Mouse (Mus musculus) thymus, postnatal 14 days (tissue): Measurements from ENCODE around the gene Tnrc6b.
A peak's percentile ranks its signal among the peaks of the same experiment; 100 is the strongest.
"Not testable (repeated sequence)": the region's sequence is repeated elsewhere in the genome, so short reads cannot be mapped to it uniquely, and the experiment has no call there.

Source experiments
- DNase-seq: peaks from one replicate; pipeline ENCODE4 v3.0.0; 2021

The Tnrc6b gene

DNA sequence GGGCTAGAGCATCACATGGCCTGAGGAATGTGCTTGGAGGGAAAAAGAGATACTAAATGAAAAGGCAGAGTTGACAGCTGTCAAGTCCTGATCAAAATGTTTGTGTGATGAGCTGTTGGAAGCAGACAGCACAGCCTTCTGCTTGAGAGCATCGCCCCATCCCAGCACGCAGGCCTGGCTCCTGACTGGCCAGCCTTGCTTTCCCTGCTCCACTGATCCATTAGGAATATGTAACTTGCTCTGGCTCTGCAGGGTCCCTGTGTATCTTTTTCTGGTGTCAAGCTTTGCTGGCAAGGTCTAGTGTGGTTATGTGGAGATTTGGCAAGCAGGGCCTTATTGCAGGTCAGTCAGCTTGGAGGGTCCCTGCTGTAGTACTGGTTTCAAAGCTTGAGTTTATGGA lies 148.3 kb downstream of the Tnrc6b start:
- DNase-seq, result no peak

DNA sequence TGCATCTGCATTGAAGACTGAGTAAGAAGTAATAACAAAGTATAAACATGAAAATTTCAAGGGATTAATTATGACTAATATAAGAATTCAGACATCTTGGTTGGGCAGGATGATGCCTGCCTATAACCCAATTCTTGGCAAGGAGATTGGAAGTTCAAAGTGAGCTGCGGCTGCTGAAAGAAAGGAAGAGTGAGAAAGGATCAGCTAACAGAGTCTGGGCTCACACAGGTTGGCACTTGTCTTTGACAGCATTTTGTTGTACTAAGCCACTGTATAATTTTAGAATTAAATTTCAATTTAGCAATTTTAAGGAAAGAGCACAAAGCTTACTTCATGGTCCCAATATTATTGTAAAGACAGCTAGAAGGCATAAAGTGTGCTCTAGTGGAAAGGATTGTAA lies 150.2 kb downstream of the Tnrc6b start:
- no peak for DNase-seq

GRCm38 (mm10) chr15:80862027-80862426 lies 150.9 kb downstream of the Tnrc6b start:
- DNase-seq, result no peak

DNA sequence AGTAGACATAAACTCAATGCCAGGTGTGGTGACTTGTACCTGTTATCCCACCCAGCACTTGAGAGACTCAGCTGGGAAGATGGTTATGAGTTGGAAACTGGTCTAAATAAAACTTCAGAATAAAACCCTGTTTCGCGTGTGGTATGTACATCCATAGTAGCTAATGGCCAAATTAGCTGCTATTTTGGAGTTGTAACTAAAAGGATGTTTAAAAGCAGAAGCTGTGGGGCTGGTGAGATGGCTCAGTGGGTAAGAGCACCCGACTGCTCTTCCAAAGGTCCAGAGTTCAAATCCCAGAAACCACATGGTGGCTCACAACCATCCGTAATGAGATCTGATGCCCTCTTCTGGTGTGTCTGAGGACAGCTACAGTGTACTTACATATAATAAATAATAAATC lies 157.5 kb downstream of the Tnrc6b start:
- DNase-seq, result not testable (repeated sequence)

DNA sequence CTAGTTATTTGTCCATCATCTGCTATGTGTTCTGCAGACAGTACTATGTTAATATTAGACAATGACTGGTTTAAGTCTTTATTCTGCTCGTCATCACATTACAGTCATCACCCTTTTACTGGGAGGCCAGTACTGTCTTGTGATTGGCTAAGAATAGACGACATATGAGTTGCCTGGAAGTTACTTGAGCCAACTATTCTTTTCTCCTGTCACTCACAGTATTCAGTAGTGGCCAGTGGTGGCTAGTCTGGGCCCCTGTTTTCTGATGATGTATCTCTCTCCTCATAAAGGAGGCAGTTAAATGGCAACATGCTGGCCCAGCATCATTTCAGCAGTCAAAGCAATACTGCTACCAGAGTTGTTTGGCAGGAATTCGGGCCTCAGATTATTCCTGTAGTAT lies 163.6 kb downstream of the Tnrc6b start:
- DNase-seq, result no peak

DNA sequence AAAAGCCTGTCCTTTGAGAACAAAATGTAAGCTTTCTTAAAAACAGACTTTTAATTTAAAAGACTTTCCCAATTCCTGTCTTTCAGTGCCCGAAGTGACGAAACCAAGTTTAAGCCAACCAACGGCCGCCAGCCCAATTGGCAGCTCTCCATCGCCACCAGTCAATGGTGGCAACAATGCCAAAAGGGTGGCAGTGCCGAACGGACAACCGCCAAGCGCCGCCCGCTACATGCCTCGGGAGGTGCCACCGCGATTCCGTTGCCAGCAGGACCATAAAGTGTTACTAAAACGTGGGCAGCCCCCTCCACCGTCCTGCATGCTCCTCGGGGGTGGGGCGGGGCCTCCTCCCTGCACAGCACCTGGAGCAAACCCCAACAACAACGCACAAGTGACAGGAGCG lies 165.1 kb downstream of the Tnrc6b start:
- DNase-seq, result no peak

GRCm38 (mm10) chr15:80884095-80884494 lies 173.0 kb downstream of the Tnrc6b start:
- no peak for DNase-seq

DNA sequence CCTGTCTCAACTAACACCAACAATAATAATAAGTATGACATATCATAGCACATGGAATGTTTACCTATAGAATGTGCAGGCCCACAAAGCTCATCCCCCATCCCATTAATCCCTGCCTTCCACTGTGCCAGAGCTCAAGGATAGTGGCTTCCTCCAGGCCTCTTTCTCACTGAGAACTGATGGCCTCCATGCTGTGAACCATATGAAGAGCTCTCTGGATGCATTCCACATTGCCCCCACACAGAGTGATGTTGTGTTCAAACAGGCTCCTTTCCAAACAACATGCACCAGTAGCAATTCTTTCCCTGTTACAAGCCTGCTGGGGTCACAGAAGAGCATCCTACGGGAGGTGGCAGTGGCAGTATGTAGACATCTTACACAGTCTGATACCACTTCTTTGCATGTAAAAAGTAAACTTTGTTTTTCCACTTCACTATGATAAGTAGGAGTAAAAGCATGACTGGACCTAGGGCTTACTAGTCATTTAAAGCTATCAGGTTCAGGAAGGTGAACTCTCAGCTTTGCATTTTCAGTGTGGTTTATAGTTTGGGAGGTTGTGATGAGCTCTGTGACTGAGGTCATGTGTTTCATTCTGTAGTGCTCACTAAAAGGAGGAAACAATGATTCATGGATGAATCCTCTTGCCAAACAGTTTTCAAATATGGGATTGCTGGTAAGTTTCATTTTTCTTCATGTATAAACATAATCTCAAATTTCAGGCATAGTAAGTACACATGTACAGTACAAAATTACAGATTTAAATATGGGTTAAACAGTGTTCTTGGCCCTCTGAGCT lies 175.4 kb downstream of the Tnrc6b start:
- DNase-seq, result no peak

DNA sequence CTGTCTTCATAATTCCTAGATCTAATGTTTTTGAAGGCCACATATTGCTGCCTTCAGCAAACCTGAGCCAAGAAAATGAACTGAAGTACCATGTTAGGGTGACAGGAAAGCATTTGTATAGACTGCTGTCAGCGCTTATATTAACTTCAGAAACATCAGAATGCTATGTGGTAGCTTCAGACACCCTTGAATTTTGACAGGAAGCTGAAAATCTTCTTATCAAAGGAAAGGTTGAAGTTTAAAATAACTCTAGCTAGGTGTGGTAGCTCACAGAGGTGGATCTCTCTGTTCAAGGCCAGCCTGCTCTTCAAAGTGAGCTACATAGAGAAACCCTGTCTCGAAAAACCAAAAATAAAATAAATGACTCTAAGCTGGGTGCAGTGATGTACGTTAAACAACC lies 181.2 kb downstream of the Tnrc6b start:
- no peak for DNase-seq

GRCm38 (mm10) chr15:80896741-80897140 lies 185.6 kb downstream of the Tnrc6b start:
- peak; percentile 55 for DNase-seq

DNA sequence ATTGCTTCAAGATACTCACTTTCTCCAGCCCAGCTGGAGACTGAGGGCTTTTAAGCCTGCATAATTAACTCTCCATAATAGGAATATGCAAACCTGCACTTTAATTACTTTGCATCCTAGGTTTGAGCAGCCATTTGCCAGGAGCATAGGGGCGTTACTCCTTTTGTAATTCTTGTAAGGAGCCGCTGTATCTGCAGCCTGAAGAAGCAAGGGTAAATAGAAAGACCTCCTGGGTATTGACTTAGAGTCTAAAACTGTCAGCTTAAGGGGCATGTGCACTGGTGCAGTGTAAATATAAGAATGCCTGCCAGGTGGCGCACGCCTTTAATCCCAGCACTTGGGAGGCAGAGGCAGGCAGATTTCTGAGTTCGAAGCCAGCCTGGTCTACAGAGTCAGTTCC lies 186.8 kb downstream of the Tnrc6b start:
- DNase-seq, result no peak

- DNase-seq, result no peak
Measured at GRCm38 (mm10) chr15:80899806-80900205, 188.7 kb downstream of the Tnrc6b start.

- no peak for DNase-seq
Measured at GRCm38 (mm10) chr15:80901806-80902513, 190.8 kb downstream of the Tnrc6b start.

DNA sequence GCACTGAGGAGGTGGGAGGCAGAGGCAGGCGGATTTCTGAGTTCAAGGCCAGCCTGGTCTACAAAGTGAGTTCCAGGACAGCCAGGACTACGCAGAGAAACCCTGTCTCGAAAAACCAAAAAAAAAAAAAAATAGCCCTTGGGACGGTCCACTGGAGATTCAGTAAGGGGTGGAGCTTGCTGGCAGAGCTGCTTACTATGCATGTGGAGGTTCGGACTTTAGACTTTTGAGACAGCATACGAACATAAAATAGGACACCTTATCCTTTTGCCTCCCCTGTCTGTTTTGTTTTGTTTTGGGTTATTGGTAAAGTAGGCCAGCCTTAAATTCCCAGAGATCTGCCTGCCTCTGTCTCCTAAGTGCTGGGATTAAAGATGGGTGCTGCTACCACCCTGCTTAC lies 193.7 kb downstream of the Tnrc6b start:
- DNase-seq, result not testable (repeated sequence)

DNA sequence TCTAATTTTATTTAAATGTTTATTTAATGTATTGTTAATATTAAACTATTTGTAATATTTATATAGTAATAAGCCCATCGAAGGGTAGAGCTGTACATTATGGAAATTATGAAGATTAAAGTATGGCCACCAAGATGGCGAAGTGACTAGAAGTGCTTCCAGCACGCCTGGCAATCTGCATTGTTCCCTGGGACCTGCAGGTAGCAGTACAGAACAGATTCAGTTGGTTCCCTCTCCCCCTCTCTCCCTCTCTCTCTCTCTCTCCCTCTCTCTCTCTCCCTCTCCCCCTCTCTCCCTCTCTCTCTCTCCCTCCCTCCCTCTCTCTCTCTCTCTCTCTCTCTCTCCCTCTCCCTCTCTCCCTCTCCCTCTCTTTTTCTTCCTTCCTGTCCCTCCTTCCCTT lies 199.1 kb downstream of the Tnrc6b start:
- DNase-seq, result peak; percentile 42

- DNase-seq, result no peak
Measured at GRCm38 (mm10) chr15:80910790-80911531, 199.8 kb downstream of the Tnrc6b start.

DNA sequence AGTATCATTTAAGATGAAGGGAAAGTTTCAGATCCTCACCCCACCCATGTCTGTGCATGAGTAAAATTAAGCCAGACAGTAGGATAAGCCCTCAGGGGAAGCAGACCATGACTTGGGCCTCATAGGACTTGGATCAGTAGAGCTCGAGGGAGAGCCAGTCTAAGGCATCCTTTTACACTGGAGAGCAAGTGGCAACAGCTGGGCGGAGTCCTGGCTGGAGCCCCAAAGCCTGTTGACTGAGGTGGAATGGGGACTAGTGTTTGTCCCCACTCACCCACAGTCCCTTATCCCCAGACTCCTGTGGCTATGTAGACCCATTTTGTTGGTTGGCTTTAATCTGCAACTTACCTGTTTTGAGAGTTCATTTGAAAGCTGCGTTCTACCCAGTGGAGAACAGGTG lies 201.1 kb downstream of the Tnrc6b start:
- no peak for DNase-seq

DNA sequence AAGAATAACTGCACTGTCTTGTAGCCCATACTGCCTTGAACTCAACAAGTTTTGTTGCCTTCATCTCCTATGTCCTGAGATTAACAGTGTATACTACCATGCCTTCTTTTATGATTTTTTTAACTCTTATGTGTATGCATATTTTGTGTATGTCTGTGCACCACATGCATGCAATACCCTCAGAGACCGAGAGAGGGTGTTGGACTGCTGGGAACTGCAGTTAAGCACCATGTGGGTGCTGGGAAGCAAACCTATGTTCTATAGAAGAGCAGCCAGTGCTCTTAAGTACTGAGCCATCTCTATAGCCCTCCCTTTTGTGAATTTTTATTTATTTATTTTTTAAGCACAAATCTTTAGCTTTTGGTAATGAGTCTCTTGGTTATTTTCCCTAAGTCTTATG lies 202.7 kb downstream of the Tnrc6b start:
- DNase-seq, result no peak

DNA sequence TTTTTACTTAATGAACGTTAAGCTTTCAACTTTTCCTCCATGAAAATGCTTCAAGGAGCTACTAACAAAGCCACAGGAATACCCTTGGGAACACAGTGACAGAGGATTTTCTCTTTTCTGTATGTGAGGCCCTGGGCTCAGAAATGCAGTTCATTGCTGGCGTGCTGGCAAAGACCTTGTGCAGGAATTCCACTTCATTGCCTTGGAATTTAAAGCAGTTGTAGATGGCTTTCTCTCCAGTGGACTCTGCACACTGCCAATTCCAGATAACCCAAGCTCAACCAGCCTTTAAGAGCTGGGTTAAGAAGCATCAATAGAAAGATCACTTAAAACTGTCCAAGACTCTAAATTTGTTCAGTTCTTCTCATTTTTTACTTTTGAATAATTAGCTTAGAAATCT lies 204.7 kb downstream of the Tnrc6b start:
- DNase-seq, result no peak

DNA sequence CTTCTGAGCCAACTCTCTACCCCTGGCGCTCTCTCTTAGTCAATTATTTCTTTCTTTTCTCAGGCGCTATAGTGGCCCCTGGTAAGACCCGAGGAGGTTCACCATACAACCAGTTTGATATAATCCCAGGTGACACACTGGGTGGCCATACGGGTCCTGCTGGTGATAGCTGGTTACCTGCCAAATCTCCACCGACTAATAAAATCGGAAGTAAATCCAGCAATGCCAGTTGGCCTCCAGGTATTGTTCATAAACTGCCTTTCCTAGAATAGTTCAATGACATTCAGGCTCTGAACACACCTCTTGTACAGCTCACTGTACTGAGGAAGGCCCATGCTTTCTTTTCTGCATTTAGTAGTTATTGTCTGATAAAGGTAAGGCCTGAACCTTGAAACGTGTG lies 205.5 kb downstream of the Tnrc6b start:
- no peak for DNase-seq

- no peak for DNase-seq
Measured at GRCm38 (mm10) chr15:80920346-80920745, 209.2 kb downstream of the Tnrc6b start.

- no peak for DNase-seq
Measured at GRCm38 (mm10) chr15:80921781-80922180, 210.7 kb downstream of the Tnrc6b start.

DNA sequence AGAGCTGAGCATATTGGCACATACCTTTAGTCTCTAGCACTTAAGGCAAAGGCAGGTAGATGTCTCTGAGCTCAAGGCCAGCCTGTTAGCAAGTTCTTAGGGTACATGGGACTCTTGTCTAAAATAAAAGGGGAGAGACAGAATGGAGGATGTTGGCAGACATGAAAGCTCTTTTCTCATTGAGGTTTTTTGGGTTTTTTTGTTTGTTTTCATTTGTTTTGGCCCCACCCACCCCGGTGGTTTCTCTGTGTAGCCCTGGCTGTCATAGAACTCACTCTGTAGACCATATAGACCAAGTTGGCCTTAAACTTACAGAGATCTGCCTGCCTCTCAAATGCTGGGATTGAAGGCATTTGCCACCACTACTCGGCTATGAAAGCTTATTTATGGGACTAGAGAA lies 213.1 kb downstream of the Tnrc6b start:
- no peak for DNase-seq

- DNase-seq, result peak; percentile 38
Measured at GRCm38 (mm10) chr15:80928811-80929355, 217.8 kb downstream of the Tnrc6b start.
